In the genomic region with DNA sequence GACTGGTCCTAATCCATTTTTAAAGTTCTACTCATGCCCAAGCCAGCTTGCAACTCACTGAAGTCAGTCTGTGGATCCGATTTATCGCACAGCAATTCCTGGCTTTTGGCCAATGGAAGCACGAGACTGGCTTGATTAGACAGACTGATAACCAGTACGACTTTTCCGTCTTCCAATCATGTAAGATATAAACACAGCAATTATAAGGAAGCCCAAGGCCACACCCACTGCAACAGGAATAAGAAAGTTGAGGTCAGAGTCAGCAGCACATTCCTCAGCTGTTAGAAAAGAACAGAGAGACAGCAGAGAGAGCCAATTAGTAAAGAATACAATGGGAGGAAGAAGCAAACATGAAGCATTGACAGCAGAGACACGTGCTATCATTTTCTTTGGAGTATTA, we compare ENCODE assay signal across 12 mouse cellular contexts. TPM values are rescaled to one million over a fixed set of nuclear protein-coding genes. Genes with fewer than 3 reads are reported as not detected.
A peak's percentile ranks its signal among the peaks of the same experiment; 100 is the strongest.
DNase-seq lines count a peak whose midpoint lies in the region; ATAC-seq and TF ChIP-seq lines count a peak whose summit lies in the region.
"Had no signal": no experiment of that assay in that cellular context is flagged by ENCODE, and none has a peak within 500 bp of the region (broad histone marks: within the 10 kb centered on the region; RNA-seq: fewer than 3 reads in every experiment).

No protein-coding gene starts in this region.

- no peak overlapping the region for H3K4me3 ChIP-seq in midbrain, postnatal 0 days (ENCODE audit: low read depth, low read length)
- no peak overlapping the region for H3K4me3 ChIP-seq in stomach, postnatal 0 days (ENCODE audit: low read depth, low read length)
- H3K4me3 ChIP-seq: embryonic facial prominence, embryonic 13.5 days; neural tube, embryonic 12.5 days had no signal

- 71% methylated on average over 6 of the region's 6 CpGs for WGBS in midbrain, postnatal 0 days
- WGBS in stomach, postnatal 0 days = 24% methylated on average over 6 of the region's 6 CpGs

- no peak for TF ChIP-seq CTCF in midbrain, postnatal 0 days (IDR thresholded peaks at IDR 0.05)
- TF ChIP-seq CTCF in stomach, postnatal 0 days (IDR thresholded peaks at IDR 0.05; ENCODE audit: low read depth) = no peak

- H3K36me3 ChIP-seq in midbrain, postnatal 0 days (ENCODE audit: insufficient read depth, low read length) = no peaks in the 10 kb centered on the region
- no peaks in the 10 kb centered on the region for H3K36me3 ChIP-seq in stomach, postnatal 0 days (ENCODE audit: control insufficient read depth, insufficient read depth, low read length)
- H3K36me3 ChIP-seq: embryonic facial prominence, embryonic 13.5 days; neural tube, embryonic 12.5 days had no signal

- H3K4me1 ChIP-seq in midbrain, postnatal 0 days (ENCODE audit: insufficient read depth, low read length) = no peaks in the 10 kb centered on the region
- H3K4me1 ChIP-seq in stomach, postnatal 0 days (replicated peaks; ENCODE audit: control insufficient read depth, insufficient read depth) = no peaks in the 10 kb centered on the region
- H3K4me1 ChIP-seq: neural tube, embryonic 12.5 days had no signal

- no peak for ATAC-seq in midbrain, postnatal 0 days (ENCODE audit: low FRiP score)
- no peak for ATAC-seq in stomach, postnatal 0 days (ENCODE audit: low FRiP score, low TSS enrichment)

- no peak for TF ChIP-seq EP300 in stomach, postnatal 0 days (optimal IDR thresholded peaks at IDR 0.05)

- peak; percentile 13 for DNase-seq in gastrocnemius, adult 18-20 months (ENCODE audit: low spot score)
- no peak for DNase-seq in gastrocnemius, postnatal 36 days
- peak; percentile 3 for DNase-seq in retina, postnatal 1 day
- no peak for DNase-seq in retina, embryonic 14.5 days (ENCODE audit: low spot score)
- DNase-seq in kidney, postnatal 14 days = peak; percentile 37
- peak; percentile 25 to 32 for DNase-seq in lung, postnatal 4 days
- DNase-seq in midbrain, postnatal 0 days (ENCODE audit: low spot score) = no peak
- no peak for DNase-seq in stomach, postnatal 0 days (ENCODE audit: low spot score)
- DNase-seq: cerebellum, adult 18-20 months had no signal

- H3K27ac ChIP-seq in midbrain, postnatal 0 days (ENCODE audit: low read depth, low read length) = no peak overlapping the region
- H3K27ac ChIP-seq in stomach, postnatal 0 days (replicated peaks) = no peak overlapping the region
- H3K27ac ChIP-seq: embryonic facial prominence, embryonic 13.5 days; neural tube, embryonic 12.5 days had no signal

- no peak overlapping the region for H3K4me2 ChIP-seq in midbrain, postnatal 0 days (ENCODE audit: low read depth, low read length, poor library complexity, severe bottlenecking)
- H3K4me2 ChIP-seq in stomach, postnatal 0 days (replicated peaks; ENCODE audit: low read depth) = no peak overlapping the region
- H3K4me2 ChIP-seq: embryonic facial prominence, embryonic 13.5 days; neural tube, embryonic 12.5 days had no signal

- intact Hi-C loops in gastrocnemius, postnatal 36 days (cut with DNase I) = no loop called here

- no peaks in the 10 kb centered on the region for H3K9me3 ChIP-seq in midbrain, postnatal 0 days (ENCODE audit: low read length)
- no peaks in the 10 kb centered on the region for H3K9me3 ChIP-seq in stomach, postnatal 0 days (ENCODE audit: control insufficient read depth, low read length)
- H3K9me3 ChIP-seq: embryonic facial prominence, embryonic 13.5 days; neural tube, embryonic 12.5 days had no signal

- H3K9ac ChIP-seq in midbrain, postnatal 0 days (replicated peaks; ENCODE audit: low read length, poor library complexity, severe bottlenecking) = no peak overlapping the region
- no peak overlapping the region for H3K9ac ChIP-seq in stomach, postnatal 0 days (ENCODE audit: low read length)
- H3K9ac ChIP-seq: embryonic facial prominence, embryonic 13.5 days; neural tube, embryonic 12.5 days had no signal

- H3K27me3 ChIP-seq in midbrain, postnatal 0 days (ENCODE audit: insufficient read depth, low read length) = no peaks in the 10 kb centered on the region
- no peaks in the 10 kb centered on the region for H3K27me3 ChIP-seq in stomach, postnatal 0 days (ENCODE audit: control insufficient read depth, insufficient read depth, low read length)
- H3K27me3 ChIP-seq: CH12.LX; embryonic facial prominence, embryonic 13.5 days; neural tube, embryonic 12.5 days had no signal

RNA-seq across cellular contexts. Expression of a gene that starts 54.2 kb away (rescaled TPM):
- 10 to 100 TPM; 53.7 to 60.4 TPM for total RNA-seq in gastrocnemius, adult 18-20 months (2021)
- 10 to 100 TPM; 58.2 to 66.6 TPM for total RNA-seq in gastrocnemius, postnatal 36 days (2021)
- 55.5 and 66.9 TPM in 2 replicates for total RNA-seq in midbrain, postnatal 0 days (2014; rRNA removed)
- polyA plus RNA-seq in midbrain, postnatal 0 days (2015; fragmentation: Nextera tagmentation; extraction: Ambion mirVana) = 59.9 and 61.5 TPM in 2 replicates
- 131 and 147 TPM in 2 replicates for polyA plus RNA-seq in stomach, postnatal 0 days (2015; fragmentation: Nextera tagmentation; extraction: Ambion mirVana)

Comparison
In these comparisons a context has a peak if more than half of its experiments do, and no peak if none do; other contexts are left out.
1. DNase-seq: peak in gastrocnemius, adult 18-20 months (single experiment), retina, postnatal 1 day (single experiment), kidney, postnatal 14 days (single experiment) and lung, postnatal 4 days (2 of 2); none in gastrocnemius, postnatal 36 days (0 of 2), retina, embryonic 14.5 days (single experiment), midbrain, postnatal 0 days (single experiment) and stomach, postnatal 0 days (single experiment).